Mouse (Mus musculus) kidney, embryonic 15.5 days (tissue): Measurements from ENCODE around the gene Kank2. TPM values are rescaled to one million over a fixed set of nuclear protein-coding genes. Genes with fewer than 3 reads are reported as not detected.

ENCODE experiments used
- ATAC-seq: fragments of 200-750 bp; cut with Nextera tagmentation; replicated peaks from 2 replicates; pipeline ENCODE4 v1.8.0; 2017; ENCODE audit warnings: moderate TSS enrichment; ENCODE audit not compliant: low FRiP score
- H3K27ac ChIP-seq: fragments of 300-500 bp; sonication (generic); 2 replicates; pipeline ENCODE4 v1.5.1; 2015; ENCODE audit warnings: mild to moderate bottlenecking, inconsistent platforms
- H3K27me3 ChIP-seq: fragments of 300-500 bp; sonication (generic); 2 replicates; pipeline ENCODE4 v1.6.1; 2015; ENCODE audit warnings: inconsistent platforms
- H3K36me3 ChIP-seq: fragments of 300-500 bp; sonication (generic); 2 replicates; pipeline ENCODE4 v1.6.1; 2015; ENCODE audit warnings: inconsistent platforms
- H3K4me1 ChIP-seq: fragments of 300-500 bp; sonication (generic); 2 replicates; pipeline ENCODE4 v1.6.1; 2015; ENCODE audit warnings: inconsistent platforms
- H3K4me2 ChIP-seq: fragments of 300-500 bp; sonication (generic); 2 replicates; pipeline ENCODE4 v1.6.1; 2015; ENCODE audit warnings: moderate library complexity, mild to moderate bottlenecking, inconsistent platforms
- H3K4me3 ChIP-seq: fragments of 300-500 bp; sonication (generic); replicated peaks from 2 replicates; pipeline ENCODE4 v1.5.1; 2015; ENCODE audit warnings: mild to moderate bottlenecking, inconsistent platforms
- H3K9ac ChIP-seq: fragments of 300-500 bp; sonication (generic); 2 replicates; pipeline ENCODE4 v1.6.1; 2015; ENCODE audit warnings: mild to moderate bottlenecking, inconsistent platforms
- H3K9me3 ChIP-seq: fragments of 300-500 bp; sonication (generic); replicated peaks from 2 replicates; pipeline ENCODE4 v1.6.1; 2016; ENCODE audit warnings: inconsistent platforms
- WGBS: fragments of 180-500 bp; shearing (Covaris S2); methylation state at CpG from one replicate; pipeline ENCODE4 v1.1.7; 2015; ENCODE audit warnings: mixed read lengths; 5-methylcytosine and 5-hydroxymethylcytosine counted together
- polyA plus RNA-seq: library from polyadenylated mRNA; unstranded; fragments of >200 nt; fragmentation: Nextera tagmentation; extraction: Ambion mirVana; gene quantifications from 2 replicates; pipeline ENCODE4 v1.2.1, GENCODE M21; 2015

Gene Kank2
- polyA plus RNA-seq, 1 experiment from 2014 or later, result 23.2 TPM

GRCm38 (mm10) chr9:21811170-21811569 is 12.6 kb upstream of the Kank2 start:
- Histone ChIP-seq H3K4me1 (peaks cover 13% of the 10 kb centered on the region), H3K27ac (no peak overlapping the region), H3K27me3 (no peaks in the 10 kb centered on the region), H3K9me3 (no peaks in the 10 kb centered on the region), H3K36me3 (peaks cover 59% of the 10 kb centered on the region), H3K4me2 (no peak overlapping the region), H3K9ac (no peak overlapping the region), H3K4me3 (no peak overlapping the region)
- no peak for ATAC-seq
- 78% methylated on average over 5 of the region's 5 CpGs for WGBS

- Histone ChIP-seq H3K27me3 (no peaks in the 10 kb centered on the region), H3K36me3 (peaks cover 38% of the 10 kb centered on the region), H3K4me1 (peaks cover 20% of the 10 kb centered on the region), H3K4me2 (no peak overlapping the region), H3K9ac (no peak overlapping the region), H3K4me3 (no peak overlapping the region), H3K9me3 (no peaks in the 10 kb centered on the region), H3K27ac (no peak overlapping the region)
- whole genome bisulfite sequencing, result 65% methylated on average over 3 of the region's 3 CpGs
- ATAC-seq, result no peak
These were observed 10.0 kb upstream of the Kank2 start for GRCm38 (mm10) chr9:21808561-21808960.

GRCm38 (mm10) chr9:21806976-21807375 is 8.4 kb upstream of the Kank2 start:
- H3K4me1 ChIP-seq, result peaks cover 20% of the 10 kb centered on the region
- H3K27me3 ChIP-seq, result no peaks in the 10 kb centered on the region
- peaks cover 37% of the 10 kb centered on the region for H3K36me3 ChIP-seq
- H3K9ac ChIP-seq, result no peak overlapping the region
- no peak overlapping the region for H3K4me3 ChIP-seq
- no peak for ATAC-seq
- H3K27ac ChIP-seq, result no peak overlapping the region
- no peak overlapping the region for H3K4me2 ChIP-seq
- no peaks in the 10 kb centered on the region for H3K9me3 ChIP-seq
- WGBS, result 58% methylated on average over 11 of the region's 11 CpGs

- Histone ChIP-seq H3K36me3 (peaks cover 39% of the 10 kb centered on the region), H3K9ac (no peak overlapping the region), H3K27ac (no peak overlapping the region), H3K27me3 (no peaks in the 10 kb centered on the region), H3K4me1 (peaks cover 20% of the 10 kb centered on the region), H3K9me3 (no peaks in the 10 kb centered on the region), H3K4me2 (no peak overlapping the region), H3K4me3 (no peak overlapping the region)
- 54% methylated on average over 3 of the region's 3 CpGs for WGBS
- ATAC-seq, result no peak
These were observed 7.8 kb upstream of the Kank2 start for GRCm38 (mm10) chr9:21806363-21806762.

- ATAC-seq, result peak; percentile 85
- H3K27me3 ChIP-seq, result no peaks in the 10 kb centered on the region
- peak overlapping the region; percentile 15; the same call in 1 of the 2 replicates for H3K27ac ChIP-seq
- 41% methylated on average over 13 of the region's 13 CpGs for WGBS
- H3K9ac ChIP-seq, result no peak overlapping the region
- H3K4me1 ChIP-seq, result peaks cover 23% of the 10 kb centered on the region
- H3K9me3 ChIP-seq, result no peaks in the 10 kb centered on the region
- peaks cover 40% of the 10 kb centered on the region for H3K36me3 ChIP-seq
- H3K4me2 ChIP-seq, result no peak overlapping the region
- H3K4me3 ChIP-seq, result no peak overlapping the region
These were observed 5.6 kb upstream of the Kank2 start for GRCm38 (mm10) chr9:21803986-21804644.

GRCm38 (mm10) chr9:21801591-21801990 is 3.0 kb upstream of the Kank2 start:
- WGBS, result 92% methylated on average over 7 of the region's 7 CpGs
- Histone ChIP-seq H3K4me3 (no peak overlapping the region), H3K4me1 (peaks cover 32% of the 10 kb centered on the region), H3K27ac (no peak overlapping the region), H3K9me3 (no peaks in the 10 kb centered on the region), H3K4me2 (no peak overlapping the region), H3K27me3 (no peaks in the 10 kb centered on the region), H3K9ac (no peak overlapping the region), H3K36me3 (peaks cover 35% of the 10 kb centered on the region)
- no peak for ATAC-seq

GRCm38 (mm10) chr9:21801121-21801520 is 2.6 kb upstream of the Kank2 start:
- H3K4me2 ChIP-seq, result no peak overlapping the region
- no peak overlapping the region for H3K4me3 ChIP-seq
- no peak overlapping the region for H3K9ac ChIP-seq
- peaks cover 35% of the 10 kb centered on the region for H3K36me3 ChIP-seq
- H3K27ac ChIP-seq, result no peak overlapping the region
- H3K4me1 ChIP-seq, result peaks cover 32% of the 10 kb centered on the region
- no peak for ATAC-seq
- 80% methylated on average over 7 of the region's 7 CpGs for WGBS
- H3K27me3 ChIP-seq, result no peaks in the 10 kb centered on the region
- H3K9me3 ChIP-seq, result no peaks in the 10 kb centered on the region

GRCm38 (mm10) chr9:21799010-21799350 is 436 bp upstream of the Kank2 start:
- no peaks in the 10 kb centered on the region for H3K9me3 ChIP-seq
- peak overlapping the region; percentile 96 for H3K27ac ChIP-seq
- peak overlapping the region; percentile 68 for H3K4me3 ChIP-seq
- no peak for ATAC-seq
- 48% methylated on average over 3 of the region's 3 CpGs for WGBS
- H3K9ac ChIP-seq, result peak overlapping the region; percentile 76; the same call in 1 of the 2 replicates
- H3K4me1 ChIP-seq, result peaks cover 43% of the 10 kb centered on the region
- H3K4me2 ChIP-seq, result peak overlapping the region; percentile 64
- H3K27me3 ChIP-seq, result no peaks in the 10 kb centered on the region
- peaks cover 53% of the 10 kb centered on the region for H3K36me3 ChIP-seq

GRCm38 (mm10) chr9:21797921-21798344 is 611 bp downstream of the Kank2 start:
- 0% methylated on average over 25 of the region's 26 CpGs for WGBS
- Histone ChIP-seq H3K9me3 (no peaks in the 10 kb centered on the region), H3K4me1 (peaks cover 53% of the 10 kb centered on the region), H3K4me3 (peak overlapping the region; percentile 68), H3K4me2 (peak overlapping the region; percentile 64), H3K36me3 (peaks cover 57% of the 10 kb centered on the region), H3K9ac (peak overlapping the region; percentile 76), H3K27me3 (no peaks in the 10 kb centered on the region), H3K27ac (peak overlapping the region; percentile 96)
- ATAC-seq, result peak; percentile 73

GRCm38 (mm10) chr9:21796919-21797318 is 1.6 kb downstream of the Kank2 start:
- H3K27ac ChIP-seq, result peak overlapping the region; percentile 96
- H3K9ac ChIP-seq, result peak overlapping the region; percentile 76; the same call in 1 of the 2 replicates
- peak overlapping the region; percentile 68 for H3K4me3 ChIP-seq
- peaks cover 55% of the 10 kb centered on the region for H3K36me3 ChIP-seq
- WGBS, result 62% methylated on average over 3 of the region's 3 CpGs
- peaks cover 63% of the 10 kb centered on the region for H3K4me1 ChIP-seq
- no peaks in the 10 kb centered on the region for H3K27me3 ChIP-seq
- no peaks in the 10 kb centered on the region for H3K9me3 ChIP-seq
- no peak for ATAC-seq
- peak overlapping the region; percentile 64 for H3K4me2 ChIP-seq

- Histone ChIP-seq H3K9me3 (no peaks in the 10 kb centered on the region), H3K4me3 (peak overlapping the region; percentile 68), H3K27ac (peak overlapping the region; percentile 96), H3K4me1 (peaks cover 70% of the 10 kb centered on the region), H3K36me3 (peaks cover 55% of the 10 kb centered on the region), H3K9ac (peak overlapping the region; percentile 23), H3K27me3 (no peaks in the 10 kb centered on the region), H3K4me2 (peak overlapping the region; percentile 64)
- WGBS, result 25% methylated on average over 3 of the region's 3 CpGs
- ATAC-seq, result no peak
These were observed 2.3 kb downstream of the Kank2 start for GRCm38 (mm10) chr9:21796259-21796658.

- ATAC-seq, result no peak
- Histone ChIP-seq H3K4me2 (peak overlapping the region; percentile 64), H3K27me3 (no peaks in the 10 kb centered on the region), H3K9me3 (no peaks in the 10 kb centered on the region), H3K27ac (peak overlapping the region; percentile 96), H3K9ac (no peak overlapping the region), H3K4me1 (peaks cover 70% of the 10 kb centered on the region), H3K4me3 (peak overlapping the region; percentile 68), H3K36me3 (peaks cover 53% of the 10 kb centered on the region)
- 79% methylated on average over 5 of the region's 5 CpGs for WGBS
These were observed 3.0 kb downstream of the Kank2 start for GRCm38 (mm10) chr9:21795579-21795978.

GRCm38 (mm10) chr9:21794925-21795324 is 3.6 kb downstream of the Kank2 start:
- H3K36me3 ChIP-seq, result peaks cover 55% of the 10 kb centered on the region
- H3K4me3 ChIP-seq, result no peak overlapping the region
- WGBS, result 92% methylated on average over 25 of the region's 25 CpGs
- no peaks in the 10 kb centered on the region for H3K9me3 ChIP-seq
- peaks cover 73% of the 10 kb centered on the region for H3K4me1 ChIP-seq
- H3K27ac ChIP-seq, result no peak overlapping the region
- H3K27me3 ChIP-seq, result no peaks in the 10 kb centered on the region
- no peak overlapping the region for H3K9ac ChIP-seq
- ATAC-seq, result no peak
- H3K4me2 ChIP-seq, result no peak overlapping the region
